Comparison of ENCODE assay signal across 21 mouse cellular contexts in the genomic region with DNA sequence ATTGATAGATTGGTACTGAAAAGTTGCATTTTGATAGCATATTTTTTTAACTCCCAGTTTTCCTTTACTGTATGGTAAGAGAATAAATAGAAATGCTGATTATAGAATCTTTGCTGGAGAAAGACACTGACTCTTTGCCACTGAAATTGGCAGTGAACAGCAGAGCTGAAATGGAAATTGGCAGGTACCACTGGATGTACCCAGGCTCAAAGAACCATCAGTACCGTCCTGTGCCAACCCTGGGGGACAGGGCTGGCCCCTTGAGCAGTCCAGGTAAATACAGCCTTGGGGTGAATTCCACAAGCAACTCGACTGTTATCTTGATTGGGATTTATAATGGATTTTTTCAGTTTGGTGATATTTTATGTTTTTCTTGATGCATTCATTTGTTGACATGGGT.
"Had no signal": no experiment of that assay in that cellular context is flagged by ENCODE, and none has a peak within 500 bp of the region (broad histone marks: within the 10 kb centered on the region; RNA-seq: fewer than 3 reads in every experiment).

No protein-coding gene starts in this region.

- H3K27me3 ChIP-seq: liver, embryonic 12.5 days; liver, embryonic 15.5 days; lung, embryonic 15.5 days had no signal

- H3K36me3 ChIP-seq: kidney, embryonic 15.5 days; limb, embryonic 10.5 days; limb, embryonic 13.5 days; liver, embryonic 12.5 days; liver, embryonic 15.5 days; lung, embryonic 15.5 days; neural tube, embryonic 13.5 days had no signal

- DNase-seq: kidney, postnatal 10 days; kidney, postnatal 36 days; liver; lung, adult 18-20 months; lung, postnatal 10 days; lung, postnatal 36 days; thymus, adult 2 months; thymus, postnatal 14 days; thymus, postnatal 4 days had no signal

- H3K9me3 ChIP-seq: kidney, embryonic 15.5 days; limb, embryonic 10.5 days; limb, embryonic 13.5 days; liver, embryonic 12.5 days; liver, embryonic 15.5 days; lung, embryonic 15.5 days; megakaryocyte, embryonic 14.5 days; midbrain, embryonic 10.5 days; midbrain, embryonic 13.5 days; neural tube, embryonic 13.5 days had no signal

- H3K4me1 ChIP-seq: kidney, embryonic 15.5 days; limb, embryonic 10.5 days; limb, embryonic 13.5 days; liver, embryonic 12.5 days; liver, embryonic 15.5 days; lung, embryonic 15.5 days had no signal

- H3K4me3 ChIP-seq: kidney, embryonic 15.5 days; limb, embryonic 10.5 days; limb, embryonic 13.5 days; liver, embryonic 12.5 days; liver, embryonic 15.5 days; lung, embryonic 15.5 days; megakaryocyte, embryonic 14.5 days; midbrain, embryonic 10.5 days; midbrain, embryonic 13.5 days; myocyte; neural tube, embryonic 13.5 days had no signal

- H3K27ac ChIP-seq: kidney, embryonic 15.5 days; limb, embryonic 10.5 days; limb, embryonic 13.5 days; liver, embryonic 12.5 days; liver, embryonic 15.5 days; lung, embryonic 15.5 days; midbrain, embryonic 10.5 days; midbrain, embryonic 13.5 days; neural tube, embryonic 13.5 days; stomach, postnatal 0 days had no signal

- H3K9ac ChIP-seq: kidney, embryonic 15.5 days; limb, embryonic 13.5 days; liver, embryonic 12.5 days; liver, embryonic 15.5 days; lung, embryonic 15.5 days; midbrain, embryonic 13.5 days; neural tube, embryonic 13.5 days had no signal
